Mouse (Mus musculus) forebrain, embryonic 14.5 days (tissue): ENCODE measurements around the gene Mak. TPM values are rescaled to one million over a fixed set of nuclear protein-coding genes. Genes with fewer than 3 reads are reported as not detected.

Source experiments
- ATAC-seq: fragments of 200-750 bp; cut with Nextera tagmentation; 2 replicates; pipeline ENCODE4 v1.8.0; 2017; ENCODE audit warnings: mild to moderate bottlenecking, moderate library complexity
- DNase-seq: peaks from one replicate; pipeline ENCODE4 v3.0.0-alpha.2; 2015; ENCODE audit warnings: low spot score
- H3K27ac ChIP-seq: fragments of 300-500 bp; sonication (generic); 2 replicates; pipeline ENCODE4 v1.5.1; 2014; ENCODE audit warnings: low read depth, mild to moderate bottlenecking, control low read depth, low read length, moderate library complexity
- H3K27me3 ChIP-seq: fragments of 300-500 bp; sonication (generic); replicated peaks from 2 replicates; pipeline ENCODE4 v1.6.1; 2014; ENCODE audit warnings: low read length, control low read depth, mixed read lengths; ENCODE audit not compliant: control insufficient read depth, insufficient read depth
- H3K36me3 ChIP-seq: fragments of 300-500 bp; sonication (generic); 2 replicates; pipeline ENCODE4 v1.6.1; 2014; ENCODE audit warnings: low read length, control low read depth; ENCODE audit not compliant: control insufficient read depth, insufficient read depth
- H3K4me1 ChIP-seq: fragments of 300-500 bp; sonication (generic); 2 replicates; pipeline ENCODE4 v1.6.1; 2014; ENCODE audit warnings: antibody characterized with exemption, low read length, control low read depth; ENCODE audit not compliant: control insufficient read depth, insufficient read depth
- H3K4me2 ChIP-seq: fragments of 300-500 bp; sonication (generic); 2 replicates; pipeline ENCODE4 v1.6.1; 2014; ENCODE audit warnings: mild to moderate bottlenecking, control low read depth, low read length
- H3K4me3 ChIP-seq: fragments of 300-500 bp; sonication (generic); 2 replicates; pipeline ENCODE4 v1.5.1; 2014; ENCODE audit warnings: low read depth, low read length, control low read depth
- H3K9ac ChIP-seq: fragments of 300-500 bp; sonication (generic); 2 replicates; pipeline ENCODE4 v1.6.1; 2014; ENCODE audit warnings: mild to moderate bottlenecking, low read length, control low read depth, moderate library complexity
- H3K9me3 ChIP-seq: fragments of 300-500 bp; sonication (generic); replicated peaks from 2 replicates; pipeline ENCODE4 v1.6.1; 2016; ENCODE audit warnings: low read length, control low read depth, mixed read lengths; ENCODE audit not compliant: control insufficient read depth
- WGBS: fragments of 180-500 bp; shearing (Covaris S2); extraction: QIAGEN DNeasy Blood & Tissue Kit; methylation state at CpG from one replicate; pipeline ENCODE4 v1.1.7; 2014; 5-methylcytosine and 5-hydroxymethylcytosine counted together
- polyA plus RNA-seq: library from polyadenylated mRNA; unstranded; fragments of >200 nt; fragmentation: Nextera tagmentation; extraction: Ambion mirVana; gene quantifications from 2 replicates; pipeline ENCODE4 v1.2.1, GENCODE M21; 2014

The Mak gene
- polyA plus RNA-seq, result 1.2 and 1.8 TPM in 2 replicates

DNA sequence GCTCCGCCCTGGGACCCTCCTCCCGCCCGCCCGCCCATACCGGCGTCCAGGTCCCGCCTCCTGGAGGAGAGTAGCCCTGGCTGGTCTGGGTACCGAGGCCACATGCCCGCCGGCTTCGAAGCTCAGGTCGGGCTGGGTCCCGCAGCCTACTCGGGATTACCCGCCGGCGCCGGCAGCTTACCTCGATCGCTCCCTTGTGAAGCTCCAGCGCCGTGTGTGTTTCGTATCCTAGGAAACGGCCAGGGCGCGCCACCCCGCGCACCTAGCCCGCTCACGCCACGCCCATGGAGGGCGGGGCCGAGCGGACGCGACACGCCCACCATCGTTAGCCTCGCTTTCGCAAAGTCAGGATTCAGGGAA lies at the start of gene Mak:
Gene Mak (minus strand): TSS at position 286 of the 360 bp plus-strand sequence.
- H3K36me3 ChIP-seq, result no peaks in the 10 kb centered on the region
- no peak within 1 kb of the TSS for H3K27ac ChIP-seq
- no peaks in the 10 kb centered on the region for H3K9me3 ChIP-seq
- under 1% methylated on average over 28 of the region's 40 CpGs for WGBS
- peaks cover 6% of the 10 kb centered on the region; the same call in 1 of the 2 replicates for H3K27me3 ChIP-seq
- H3K4me2 ChIP-seq, result peak within 1 kb of the TSS; percentile 73
- 0 out of 2 replicates have a peak, but pooled peaks cover 4% of the 10 kb centered on the region for H3K4me1 ChIP-seq
- peak; percentile 93 for ATAC-seq
- peak within 1 kb of the TSS; percentile 35 for H3K4me3 ChIP-seq
- DNase-seq, result peak; percentile 82
- H3K9ac ChIP-seq, result peak within 1 kb of the TSS; percentile 46

DNA sequence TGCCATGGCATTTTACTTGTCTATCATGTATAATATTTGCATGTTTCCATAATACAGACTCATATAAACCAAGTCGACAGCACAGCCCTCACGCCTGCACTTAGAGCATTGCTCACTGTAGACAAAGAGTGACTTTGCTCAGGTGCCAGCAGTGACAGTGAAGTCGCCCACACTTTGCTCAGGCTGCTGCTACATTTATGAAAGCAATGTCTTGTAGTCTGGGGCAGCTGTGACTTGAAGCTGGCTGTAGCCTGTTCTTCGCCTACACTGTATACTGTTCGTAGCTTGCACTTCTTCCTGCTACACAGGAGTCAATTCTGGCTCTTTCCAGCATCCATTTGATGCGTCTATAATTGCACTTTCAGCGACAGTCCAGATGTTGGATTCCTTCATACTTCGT lies 49.6 kb upstream of the Mak start:
- no peak for ATAC-seq

DNA sequence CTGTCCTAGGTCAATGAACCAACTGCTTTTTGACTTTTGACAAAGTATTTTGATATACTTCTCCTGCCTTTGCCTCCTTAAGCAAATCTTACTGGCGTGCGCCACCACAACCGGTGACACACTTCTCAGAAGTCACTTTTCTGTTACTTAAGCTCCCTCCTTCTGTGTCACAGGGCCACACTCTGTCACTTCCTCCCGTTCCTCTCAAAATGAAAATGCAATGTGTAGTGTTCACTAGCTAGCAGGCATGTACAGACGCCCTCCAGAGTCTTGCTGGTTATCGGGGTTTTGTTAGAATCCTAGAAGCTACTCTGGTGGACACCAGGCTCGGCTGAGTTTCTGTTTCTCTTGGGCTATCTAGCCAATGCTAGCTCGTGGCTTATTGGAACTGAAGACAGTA lies 48.8 kb upstream of the Mak start:
- no peak overlapping the region for H3K4me3 ChIP-seq
- no peaks in the 10 kb centered on the region for H3K27me3 ChIP-seq
- H3K9ac ChIP-seq, result no peak overlapping the region
- DNase-seq (no peak), ATAC-seq (no peak)
- H3K4me1 ChIP-seq, result no peaks in the 10 kb centered on the region
- no peak overlapping the region for H3K4me2 ChIP-seq
- H3K36me3 ChIP-seq, result no peaks in the 10 kb centered on the region
- 86% methylated on average over 8 of the region's 8 CpGs for WGBS
- no peaks in the 10 kb centered on the region for H3K9me3 ChIP-seq
- H3K27ac ChIP-seq, result no peak overlapping the region

More for the DNA sequence above, 49.6 kb upstream of the Mak start:
- Histone ChIP-seq H3K9ac (no peak overlapping the region), H3K27ac (no peak overlapping the region), H3K36me3 (no peaks in the 10 kb centered on the region), H3K4me2 (no peak overlapping the region), H3K4me3 (no peak overlapping the region), H3K27me3 (no peaks in the 10 kb centered on the region), H3K9me3 (no peaks in the 10 kb centered on the region), H3K4me1 (no peaks in the 10 kb centered on the region)
- WGBS, result 85% methylated on average over 8 of the region's 8 CpGs
- no peak for DNase-seq

DNA sequence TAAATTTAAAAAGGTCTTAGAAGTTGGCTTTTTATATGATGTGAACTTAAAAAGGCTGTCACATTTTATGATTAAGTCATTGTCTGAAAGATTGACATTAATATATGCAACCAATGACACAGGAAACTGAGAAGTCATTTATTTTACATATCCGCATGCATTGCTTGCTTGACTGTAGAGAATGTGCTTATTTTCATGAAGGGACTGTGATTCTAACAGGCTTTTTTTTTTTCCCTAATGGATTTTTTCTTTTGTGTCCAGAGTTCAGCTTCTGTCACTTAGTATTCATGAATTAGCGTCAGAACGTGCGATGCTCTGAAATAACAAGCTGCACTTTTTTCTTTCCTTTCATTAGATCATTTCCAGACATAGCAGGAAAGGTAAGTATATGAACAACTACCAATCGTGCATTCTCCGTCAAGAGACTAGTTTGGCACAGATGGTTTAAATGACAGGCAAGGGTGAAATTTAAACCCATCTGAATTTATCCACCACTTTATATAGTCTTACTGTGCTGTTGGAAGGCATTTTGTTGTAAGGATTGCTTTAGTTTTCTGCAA lies 44.2 kb upstream of the Mak start:
- Histone ChIP-seq H3K9me3 (no peaks in the 10 kb centered on the region), H3K27ac (no peak overlapping the region), H3K27me3 (no peaks in the 10 kb centered on the region), H3K4me3 (no peak overlapping the region), H3K36me3 (no peaks in the 10 kb centered on the region), H3K9ac (no peak overlapping the region), H3K4me2 (no peak overlapping the region), H3K4me1 (no peaks in the 10 kb centered on the region)
- 55% methylated on average over 6 of the region's 6 CpGs for WGBS
- peak; percentile 65 for DNase-seq
- no peak for ATAC-seq

DNA sequence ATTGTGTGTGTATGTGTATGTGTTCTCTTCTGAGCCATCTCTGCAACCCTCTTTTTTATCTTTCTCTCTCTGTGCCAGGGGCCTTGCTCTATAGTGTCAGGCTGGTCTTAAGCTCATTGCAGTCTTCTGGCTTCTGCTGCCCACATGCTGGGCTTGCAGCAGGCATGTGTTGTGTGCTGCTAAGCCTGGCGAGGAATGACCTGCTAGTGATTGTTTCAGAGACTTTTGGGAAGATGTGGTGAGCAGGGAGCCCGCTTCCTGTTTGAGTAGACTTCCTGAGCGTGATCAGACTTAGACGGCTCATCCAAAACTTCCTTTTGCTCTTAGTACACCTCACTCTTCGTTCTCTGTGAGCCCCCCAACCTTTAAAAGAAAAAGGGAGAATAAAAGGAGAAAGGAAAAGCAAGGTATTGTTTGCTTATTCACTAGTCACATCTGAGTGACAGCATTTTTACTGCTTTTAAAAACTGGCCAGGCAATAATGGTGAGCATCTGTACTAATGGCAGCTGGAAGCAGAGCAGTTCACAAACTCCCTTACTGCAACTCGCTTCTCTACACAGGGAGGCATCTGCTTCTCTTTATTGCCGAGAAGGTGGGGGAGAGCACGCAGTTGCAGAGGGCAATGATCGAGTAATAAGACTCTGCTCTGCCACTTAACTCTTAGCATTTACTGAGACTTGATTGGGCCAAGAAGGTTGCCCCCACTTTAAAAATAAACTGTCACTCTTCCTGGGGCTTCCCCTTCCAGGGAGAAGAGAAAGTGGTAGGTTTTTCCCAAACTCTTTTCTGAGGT lies 39.8 kb upstream of the Mak start:
- no peak for ATAC-seq
- Histone ChIP-seq H3K4me3 (no peak overlapping the region), H3K4me2 (no peak overlapping the region), H3K4me1 (no peaks in the 10 kb centered on the region), H3K27ac (no peak overlapping the region), H3K27me3 (peaks cover 4% of the 10 kb centered on the region; the same call in 1 of the 2 replicates), H3K9me3 (no peaks in the 10 kb centered on the region), H3K9ac (no peak overlapping the region), H3K36me3 (no peaks in the 10 kb centered on the region)
- no peak for DNase-seq
- 43% methylated on average over 9 of the region's 9 CpGs for WGBS

DNA sequence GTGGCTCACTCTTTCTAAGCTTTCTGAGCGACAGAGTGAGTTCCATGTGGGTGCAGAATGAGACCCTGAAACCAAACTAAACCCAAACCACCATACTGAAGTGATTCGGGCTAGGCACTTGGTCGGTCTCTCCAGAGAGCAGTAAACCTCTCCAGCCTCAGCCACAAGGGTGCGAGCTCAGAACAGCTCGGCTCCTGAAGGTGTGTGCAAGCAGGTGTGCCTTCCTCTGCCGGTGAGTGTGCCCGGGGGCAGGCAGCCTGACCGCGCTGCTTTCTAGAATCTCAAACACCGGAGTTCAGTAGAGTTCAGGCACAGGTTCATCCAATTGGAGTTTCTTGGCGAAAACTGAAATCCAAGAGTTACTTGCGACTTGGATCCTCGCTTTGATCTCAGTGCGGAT lies 34.4 kb upstream of the Mak start, which contains the start of gene Sycp2l:
Gene Sycp2l (plus strand): TSS at position 368 of the 400 bp plus-strand sequence.
- Histone ChIP-seq H3K4me2 (peak within 1 kb of the TSS; percentile 21; the same call in 1 of the 2 replicates), H3K9ac (no peak within 1 kb of the TSS), H3K27me3 (peaks cover 4% of the 10 kb centered on the region; the same call in 1 of the 2 replicates), H3K4me3 (no peak within 1 kb of the TSS), H3K4me1 (no peaks in the 10 kb centered on the region), H3K27ac (no peak within 1 kb of the TSS), H3K36me3 (no peaks in the 10 kb centered on the region), H3K9me3 (no peaks in the 10 kb centered on the region)
- no peak for ATAC-seq
- DNase-seq, result no peak
- WGBS, result 27% methylated on average over 14 of the region's 14 CpGs

DNA sequence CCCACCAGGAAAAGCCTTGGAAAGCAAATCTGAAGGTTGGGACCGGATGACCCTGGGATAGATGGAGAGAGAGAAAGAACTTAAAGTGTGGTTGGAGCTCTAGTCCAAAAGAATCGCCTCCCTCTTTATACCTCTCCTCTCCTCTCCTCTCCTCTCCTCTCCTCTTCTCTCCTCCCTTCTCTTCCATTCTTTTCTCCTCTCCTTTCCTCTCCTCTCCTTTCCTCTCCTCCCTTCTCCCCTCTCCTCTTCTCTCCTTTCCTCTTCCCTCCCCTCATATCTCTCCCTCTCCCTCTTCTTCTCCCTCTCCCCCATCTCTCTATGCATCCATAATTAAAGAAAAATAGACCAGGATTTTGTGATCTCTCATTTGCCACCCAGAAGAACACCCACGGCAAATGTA lies 31.4 kb upstream of the Mak start, which contains the start of gene Gcm2:
Gene Gcm2 (minus strand): TSS at position 101 of the 400 bp plus-strand sequence.
- 64% methylated on average over 3 of the region's 3 CpGs for WGBS
- Histone ChIP-seq H3K9ac (no peak within 1 kb of the TSS), H3K9me3 (no peaks in the 10 kb centered on the region), H3K27ac (no peak within 1 kb of the TSS), H3K4me2 (no peak within 1 kb of the TSS), H3K4me1 (no peaks in the 10 kb centered on the region), H3K27me3 (peaks cover 4% of the 10 kb centered on the region; the same call in 1 of the 2 replicates), H3K36me3 (no peaks in the 10 kb centered on the region), H3K4me3 (no peak within 1 kb of the TSS)
- no peak for ATAC-seq
- DNase-seq, result no peak

DNA sequence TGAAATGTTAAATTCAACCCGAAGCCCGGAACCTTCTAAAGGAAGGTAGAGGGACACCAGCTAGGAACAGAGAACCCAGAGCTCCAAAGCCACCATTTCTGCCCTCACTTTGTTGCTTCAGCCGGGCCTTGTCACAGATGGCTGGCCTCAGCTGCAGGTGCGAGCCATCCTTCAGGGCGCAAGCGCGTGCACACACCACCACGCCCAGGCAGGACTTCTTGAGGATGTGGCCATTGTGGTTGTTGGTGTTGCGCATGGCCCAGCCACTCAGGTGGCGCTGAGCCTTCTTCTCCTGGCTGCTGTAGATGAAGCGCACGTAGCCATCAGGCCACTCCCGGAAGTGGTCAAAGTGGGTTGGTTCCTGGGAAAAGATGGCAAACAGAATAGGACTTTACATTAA lies 26.0 kb upstream of the Mak start:
- Histone ChIP-seq H3K27ac (no peak overlapping the region), H3K4me2 (no peak overlapping the region), H3K27me3 (no peaks in the 10 kb centered on the region), H3K9ac (no peak overlapping the region), H3K4me1 (no peaks in the 10 kb centered on the region), H3K9me3 (no peaks in the 10 kb centered on the region), H3K4me3 (no peak overlapping the region), H3K36me3 (no peaks in the 10 kb centered on the region)
- DNase-seq, result no peak
- 95% methylated on average over 13 of the region's 13 CpGs for WGBS
- no peak for ATAC-seq
